Mouse (Mus musculus): ENCODE results near the gene Grik3. TPM values are rescaled to one million over a fixed set of nuclear protein-coding genes. Genes with fewer than 3 reads are reported as not detected.

The Grik3 gene
- polyA plus RNA-seq, 1 experiment from 2014 or later = 1.1 TPM

DNA sequence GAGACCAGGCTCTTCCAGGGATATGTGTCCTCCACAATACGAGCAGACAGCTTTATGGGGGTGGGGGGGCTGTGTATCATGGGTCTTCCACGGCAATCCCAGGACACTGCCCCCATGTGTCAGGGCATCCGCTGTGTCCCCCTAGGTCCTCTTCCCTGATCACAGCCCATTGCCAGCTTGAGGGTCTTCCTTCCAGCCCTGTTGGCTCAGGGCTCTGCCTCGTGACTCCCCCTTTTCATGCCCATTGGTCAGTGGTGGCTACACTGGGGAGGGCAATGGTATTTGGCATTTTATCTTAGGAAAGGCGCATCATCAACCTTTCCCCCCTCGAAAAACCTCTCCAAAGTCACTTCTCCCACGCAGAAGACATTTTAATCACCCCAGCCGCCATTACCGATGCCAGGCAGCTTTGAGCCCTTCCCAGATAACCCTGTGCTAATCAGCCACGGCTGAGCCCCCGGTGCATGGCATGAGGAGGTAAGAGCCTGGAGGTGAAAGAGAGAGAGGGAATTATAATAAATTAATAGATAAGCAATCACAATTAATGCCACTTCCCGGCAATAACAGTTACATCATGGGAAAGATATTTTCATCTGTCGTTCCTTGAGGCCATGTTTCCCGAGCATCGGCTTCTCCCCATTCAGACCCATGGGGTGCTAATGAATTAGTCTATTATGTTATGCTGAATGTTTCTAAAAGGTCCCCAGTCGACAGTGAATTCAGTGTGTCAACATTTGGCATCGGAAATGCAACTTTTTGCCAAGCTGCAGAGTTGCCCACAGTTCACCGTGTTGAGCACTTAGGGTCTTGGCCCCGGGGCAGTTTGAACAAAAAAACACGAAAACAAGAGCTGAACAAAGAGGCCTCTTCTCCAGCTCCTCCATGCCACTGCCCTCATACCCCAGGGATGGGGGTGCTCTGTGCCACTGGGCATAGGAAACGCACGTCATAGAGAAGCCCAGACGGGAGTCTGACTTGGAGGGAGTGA, 154.4 kb downstream of the Grik3 start:
- Histone ChIP-seq H3K4me1 (replicated peaks) (peaks cover 14% of the 10 kb centered on the region; the same call in 1 of the 2 replicates), H3K27ac (no peak overlapping the region), H3K27me3 (ENCODE audit: insufficient read depth, poor library complexity, severe bottlenecking) (peaks cover 5% of the 10 kb centered on the region; the same call in 1 of the 2 replicates), H3K36me3 (no peaks in the 10 kb centered on the region), H3K9me3 (no peaks in the 10 kb centered on the region), H3K4me3 (no peak overlapping the region)
- DNase-seq (ENCODE audit: low spot score) = no peak
- WGBS = 78% methylated on average over 23 of the region's 23 CpGs

DNA sequence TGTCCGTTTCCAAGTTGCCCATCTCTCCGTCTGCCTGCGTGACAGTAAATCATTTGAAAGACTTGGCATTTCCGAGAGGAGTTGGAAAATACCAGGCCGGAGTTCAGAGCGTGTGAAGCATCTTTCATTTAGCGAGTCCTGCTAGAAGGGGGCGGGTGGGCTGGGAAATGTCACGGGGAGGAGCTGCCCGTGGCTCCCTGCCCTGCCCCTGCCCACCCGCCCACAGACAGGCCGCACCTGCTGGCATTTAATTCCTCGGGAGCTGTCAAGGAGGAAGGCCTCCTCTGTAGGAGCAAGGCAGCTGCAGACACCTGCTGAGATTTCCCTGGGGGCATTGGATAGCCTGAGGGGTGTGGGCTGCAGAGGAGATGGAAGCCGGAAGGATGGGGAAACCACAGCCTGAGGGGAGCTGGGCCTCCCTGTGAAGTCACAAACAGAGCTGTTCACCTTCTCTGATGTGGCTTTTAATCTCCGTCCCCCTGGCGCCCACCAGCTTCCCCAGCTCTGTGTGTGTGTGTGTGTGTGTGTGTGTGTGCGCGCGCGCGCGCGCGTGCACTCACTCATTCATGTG, 161.3 kb downstream of the Grik3 start:
- DNase-seq (ENCODE audit: low spot score) = peak; percentile 19
- WGBS = 39% methylated on average over 24 of the region's 24 CpGs
- no peaks in the 10 kb centered on the region for H3K36me3 ChIP-seq
- peaks cover 22% of the 10 kb centered on the region for H3K4me1 ChIP-seq (replicated peaks)
- H3K27ac ChIP-seq = peak overlapping the region; percentile 35
- no peak overlapping the region for H3K4me3 ChIP-seq
- peaks cover 31% of the 10 kb centered on the region for H3K27me3 ChIP-seq (ENCODE audit: insufficient read depth, poor library complexity, severe bottlenecking)
- H3K9me3 ChIP-seq = no peaks in the 10 kb centered on the region

DNA sequence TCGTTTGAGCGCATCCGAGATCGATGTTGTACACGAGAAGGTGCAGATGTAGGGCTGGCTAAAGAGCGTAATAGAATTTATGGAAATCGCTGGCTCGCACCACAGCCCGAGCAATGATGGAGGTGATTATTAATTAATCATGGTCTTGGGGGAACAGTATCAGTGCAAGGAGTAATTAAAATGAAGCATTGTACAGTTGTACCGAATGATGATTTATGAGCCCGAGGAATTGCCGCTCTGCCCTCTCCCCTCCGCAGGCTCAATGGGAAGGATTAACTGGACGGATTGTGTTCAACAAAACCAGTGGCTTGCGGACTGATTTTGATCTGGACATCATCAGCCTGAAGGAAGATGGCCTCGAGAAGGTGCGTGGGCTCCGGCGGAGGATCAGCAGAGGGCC, 165.5 kb downstream of the Grik3 start:
- H3K9me3 ChIP-seq = no peaks in the 10 kb centered on the region
- H3K4me1 ChIP-seq (replicated peaks) = peaks cover 23% of the 10 kb centered on the region
- H3K27ac ChIP-seq = no peak overlapping the region
- no peak overlapping the region for H3K4me3 ChIP-seq
- H3K36me3 ChIP-seq = peaks cover 5% of the 10 kb centered on the region; the same call in 1 of the 2 replicates
- WGBS = 92% methylated on average over 19 of the region's 19 CpGs
- H3K27me3 ChIP-seq (ENCODE audit: insufficient read depth, poor library complexity, severe bottlenecking) = peaks cover 20% of the 10 kb centered on the region
- no peak for DNase-seq (ENCODE audit: low spot score)

DNA sequence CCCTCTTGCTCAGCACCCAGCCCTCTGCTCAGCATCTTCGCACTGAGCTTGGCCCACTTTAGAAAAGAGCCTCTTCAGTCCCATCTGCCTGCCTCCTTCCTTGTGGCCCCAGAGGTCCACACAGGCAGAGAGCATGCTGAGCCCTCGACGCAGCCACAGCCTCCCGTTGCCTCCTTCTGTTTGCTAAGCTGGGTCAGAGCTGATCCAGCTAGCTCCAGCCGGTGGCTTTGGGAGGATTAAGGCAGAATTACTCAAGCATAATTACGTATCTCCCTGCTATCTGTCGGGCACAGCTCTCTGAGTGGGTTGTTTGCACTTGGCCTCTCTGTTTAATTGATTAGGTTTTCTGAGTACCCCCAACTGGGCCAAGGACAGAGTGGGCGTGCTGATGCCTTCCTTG, 167.9 kb downstream of the Grik3 start:
- H3K4me1 ChIP-seq (replicated peaks) = peaks cover 20% of the 10 kb centered on the region
- peaks cover 5% of the 10 kb centered on the region; the same call in 1 of the 2 replicates for H3K36me3 ChIP-seq
- 0 out of 2 replicates have a peak, but pooled peaks cover 5% of the 10 kb centered on the region for H3K27me3 ChIP-seq (ENCODE audit: insufficient read depth, poor library complexity, severe bottlenecking)
- no peaks in the 10 kb centered on the region for H3K9me3 ChIP-seq
- no peak overlapping the region for H3K27ac ChIP-seq
- no peak overlapping the region for H3K4me3 ChIP-seq
- WGBS = 51% methylated on average over 8 of the region's 8 CpGs
- no peak for DNase-seq (ENCODE audit: low spot score)

DNA sequence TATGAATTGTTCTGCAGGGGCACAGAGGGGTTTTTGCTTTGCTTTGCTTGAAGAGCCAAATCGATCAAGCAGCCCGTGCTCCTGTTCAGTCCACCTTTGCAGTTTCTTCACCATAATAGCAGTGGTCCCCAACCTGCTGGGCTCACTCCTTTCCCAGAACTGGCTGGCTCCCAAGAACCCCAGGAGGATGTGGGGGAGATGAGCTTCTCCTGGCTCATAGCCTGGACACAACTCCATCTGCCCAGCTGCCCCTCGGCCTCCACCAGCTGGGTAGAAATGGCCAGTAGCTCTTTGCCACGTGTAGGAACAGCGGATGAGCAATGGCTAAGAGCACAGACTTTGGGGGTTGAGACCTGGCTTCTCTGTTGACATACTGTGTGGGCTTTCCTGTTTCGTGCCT, 171.5 kb downstream of the Grik3 start:
- H3K36me3 ChIP-seq = peaks cover 5% of the 10 kb centered on the region; the same call in 1 of the 2 replicates
- 91% methylated on average over 6 of the region's 6 CpGs for WGBS
- peaks cover 43% of the 10 kb centered on the region for H3K4me1 ChIP-seq (replicated peaks)
- peak overlapping the region; percentile 77; the same call in 1 of the 2 replicates for H3K27ac ChIP-seq
- H3K27me3 ChIP-seq (ENCODE audit: insufficient read depth, poor library complexity, severe bottlenecking) = 0 out of 2 replicates have a peak, but pooled peaks cover under 1% of the 10 kb centered on the region
- DNase-seq (ENCODE audit: low spot score) = no peak
- no peaks in the 10 kb centered on the region for H3K9me3 ChIP-seq
- H3K4me3 ChIP-seq = no peak overlapping the region

DNA sequence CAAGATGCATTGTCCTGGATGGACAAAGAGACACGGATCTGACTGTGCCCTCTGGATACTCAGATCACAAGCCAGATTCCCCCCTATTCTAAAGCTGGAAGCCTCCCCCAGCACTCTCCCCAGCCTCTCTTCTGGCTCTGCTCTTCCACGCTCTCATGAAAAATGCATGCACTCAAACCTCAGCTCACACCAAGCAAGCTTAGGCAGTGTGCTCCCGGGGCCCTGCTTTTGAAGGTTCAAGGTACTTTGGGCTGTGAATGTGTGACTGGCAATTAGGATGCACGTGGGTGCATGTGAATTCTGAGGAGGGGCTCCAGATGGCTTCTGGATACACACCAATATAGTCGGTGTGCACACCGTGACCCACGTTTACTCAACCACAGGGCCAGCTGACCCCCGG, 172.8 kb downstream of the Grik3 start:
- Histone ChIP-seq H3K27ac (peak overlapping the region; percentile 77), H3K4me3 (no peak overlapping the region), H3K36me3 (peaks cover 5% of the 10 kb centered on the region; the same call in 1 of the 2 replicates), H3K4me1 (replicated peaks) (peaks cover 43% of the 10 kb centered on the region), H3K9me3 (no peaks in the 10 kb centered on the region), H3K27me3 (ENCODE audit: insufficient read depth, poor library complexity, severe bottlenecking) (no peaks in the 10 kb centered on the region)
- WGBS = 62% methylated on average over 8 of the region's 8 CpGs
- DNase-seq (ENCODE audit: low spot score) = no peak

DNA sequence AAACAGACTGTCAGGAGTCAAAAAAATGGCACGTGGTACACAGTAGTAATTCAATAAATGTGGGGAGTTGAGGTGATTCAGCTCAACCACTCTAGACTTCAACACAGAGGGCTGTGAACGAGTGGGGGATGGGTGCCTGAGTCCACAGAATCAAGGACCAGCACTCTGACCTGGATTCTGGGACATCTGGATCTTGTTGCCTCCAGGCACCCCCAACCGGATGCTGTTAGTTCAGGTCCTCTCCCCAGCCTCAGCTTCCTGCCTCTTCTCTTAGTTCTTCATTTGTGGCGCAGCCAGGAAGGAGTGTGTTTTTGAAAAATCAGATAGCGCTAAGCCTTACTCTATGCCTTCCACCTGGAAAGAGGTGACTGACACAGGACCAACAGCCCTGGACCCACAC, 175.5 kb downstream of the Grik3 start:
- H3K27ac ChIP-seq = no peak overlapping the region
- peak; percentile 15 for DNase-seq (ENCODE audit: low spot score)

DNA sequence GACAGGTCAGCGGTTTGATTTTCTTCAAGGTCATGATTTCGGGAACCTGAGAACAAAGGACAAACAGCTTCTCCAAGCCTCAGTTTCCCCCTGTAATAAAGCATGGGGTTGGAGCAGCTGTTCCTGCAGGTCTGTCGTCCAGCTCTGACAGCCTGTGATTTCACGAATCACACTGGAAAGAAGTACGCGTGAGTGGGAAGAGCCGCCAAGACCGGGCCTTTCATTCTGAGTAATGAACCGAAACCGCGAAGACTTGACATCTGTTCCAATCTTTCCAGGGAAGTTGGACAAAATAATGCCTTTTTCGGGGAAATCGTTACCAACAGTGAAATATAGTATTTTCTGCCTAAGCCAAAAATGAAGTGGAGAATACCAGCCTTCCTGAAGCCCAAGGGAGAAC, 191.5 kb downstream of the Grik3 start:
- H3K4me3 ChIP-seq = no peak overlapping the region
- no peak for DNase-seq (ENCODE audit: low spot score)
- 81% methylated on average over 13 of the region's 13 CpGs for whole genome bisulfite sequencing

More for the DNA sequence above, 175.5 kb downstream of the Grik3 start:
- Histone ChIP-seq H3K4me1 (replicated peaks) (peaks cover 39% of the 10 kb centered on the region), H3K27me3 (ENCODE audit: insufficient read depth, poor library complexity, severe bottlenecking) (no peaks in the 10 kb centered on the region), H3K4me3 (no peak overlapping the region), H3K9me3 (no peaks in the 10 kb centered on the region), H3K36me3 (no peaks in the 10 kb centered on the region; the same call in 1 of the 2 replicates)
- 80% methylated on average over 5 of the region's 5 CpGs for WGBS

DNA sequence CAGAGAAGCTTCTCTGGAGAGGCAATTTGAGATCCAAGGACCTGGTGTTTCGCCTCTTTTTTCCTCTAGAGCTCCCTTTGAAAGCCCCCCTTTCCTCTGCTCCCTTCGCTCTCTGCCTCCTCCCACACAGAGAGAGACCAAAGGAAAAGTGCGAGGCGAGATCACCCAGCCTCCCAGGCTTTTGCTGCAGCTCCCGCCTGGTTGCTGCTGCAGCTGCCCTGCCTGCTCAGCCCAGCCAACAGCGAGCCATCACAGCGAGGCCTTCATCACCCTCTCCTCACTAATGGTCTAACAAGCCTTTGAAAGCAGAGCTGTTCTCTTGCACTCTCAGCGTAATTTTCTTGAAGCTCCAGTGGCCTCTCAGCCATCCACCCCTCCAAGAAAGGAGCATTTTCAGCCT, 196.6 kb downstream of the Grik3 start:
- WGBS = 56% methylated on average over 8 of the region's 8 CpGs
- Histone ChIP-seq H3K4me3 (no peak overlapping the region), H3K36me3 (peaks cover 6% of the 10 kb centered on the region; the same call in 1 of the 2 replicates), H3K9me3 (no peaks in the 10 kb centered on the region), H3K4me1 (replicated peaks) (peaks cover 7% of the 10 kb centered on the region; the same call in 1 of the 2 replicates), H3K27ac (0 out of 2 replicates have a peak overlapping the region, but pooled peaks have one; percentile 8), H3K27me3 (ENCODE audit: insufficient read depth, poor library complexity, severe bottlenecking) (0 out of 2 replicates have a peak, but pooled peaks cover 4% of the 10 kb centered on the region)
- DNase-seq (ENCODE audit: low spot score) = no peak

More for the DNA sequence above, 191.5 kb downstream of the Grik3 start:
- H3K9me3 ChIP-seq = no peaks in the 10 kb centered on the region
- H3K4me1 ChIP-seq (replicated peaks) = peaks cover 9% of the 10 kb centered on the region
- H3K27ac ChIP-seq = no peak overlapping the region
- H3K27me3 ChIP-seq (ENCODE audit: insufficient read depth, poor library complexity, severe bottlenecking) = no peaks in the 10 kb centered on the region
- H3K36me3 ChIP-seq = peaks cover 2% of the 10 kb centered on the region; the same call in 1 of the 2 replicates

DNA sequence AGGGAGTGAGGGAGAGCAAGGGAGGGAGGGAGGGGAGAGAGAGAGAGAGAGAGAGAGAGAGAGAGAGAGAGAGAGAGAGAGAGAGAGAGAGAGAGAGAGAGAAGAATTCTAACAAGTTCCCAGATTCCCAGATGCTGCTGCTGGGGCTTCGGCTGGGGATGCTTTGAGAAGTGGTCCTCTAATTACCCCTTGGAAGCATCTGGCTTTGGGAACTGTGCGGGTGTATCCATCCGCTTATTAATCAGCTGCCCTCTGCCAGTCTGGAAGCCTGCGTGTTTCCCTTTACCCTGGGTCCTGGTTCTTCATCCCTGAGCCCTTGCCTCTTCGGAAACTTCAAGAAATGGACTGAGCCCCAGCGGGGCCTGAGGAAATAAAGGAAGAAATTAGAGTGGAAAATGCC, 204.9 kb downstream of the Grik3 start:
- Histone ChIP-seq H3K9me3 (no peaks in the 10 kb centered on the region), H3K36me3 (peaks cover 3% of the 10 kb centered on the region; the same call in 1 of the 2 replicates), H3K4me1 (replicated peaks) (peaks cover 37% of the 10 kb centered on the region), H3K4me3 (peak overlapping the region; percentile 13; the same call in 1 of the 2 replicates), H3K27me3 (ENCODE audit: insufficient read depth, poor library complexity, severe bottlenecking) (peaks cover 55% of the 10 kb centered on the region), H3K27ac (peak overlapping the region; percentile 84)
- WGBS = 37% methylated on average over 6 of the region's 6 CpGs
- no peak for DNase-seq (ENCODE audit: low spot score)

DNA sequence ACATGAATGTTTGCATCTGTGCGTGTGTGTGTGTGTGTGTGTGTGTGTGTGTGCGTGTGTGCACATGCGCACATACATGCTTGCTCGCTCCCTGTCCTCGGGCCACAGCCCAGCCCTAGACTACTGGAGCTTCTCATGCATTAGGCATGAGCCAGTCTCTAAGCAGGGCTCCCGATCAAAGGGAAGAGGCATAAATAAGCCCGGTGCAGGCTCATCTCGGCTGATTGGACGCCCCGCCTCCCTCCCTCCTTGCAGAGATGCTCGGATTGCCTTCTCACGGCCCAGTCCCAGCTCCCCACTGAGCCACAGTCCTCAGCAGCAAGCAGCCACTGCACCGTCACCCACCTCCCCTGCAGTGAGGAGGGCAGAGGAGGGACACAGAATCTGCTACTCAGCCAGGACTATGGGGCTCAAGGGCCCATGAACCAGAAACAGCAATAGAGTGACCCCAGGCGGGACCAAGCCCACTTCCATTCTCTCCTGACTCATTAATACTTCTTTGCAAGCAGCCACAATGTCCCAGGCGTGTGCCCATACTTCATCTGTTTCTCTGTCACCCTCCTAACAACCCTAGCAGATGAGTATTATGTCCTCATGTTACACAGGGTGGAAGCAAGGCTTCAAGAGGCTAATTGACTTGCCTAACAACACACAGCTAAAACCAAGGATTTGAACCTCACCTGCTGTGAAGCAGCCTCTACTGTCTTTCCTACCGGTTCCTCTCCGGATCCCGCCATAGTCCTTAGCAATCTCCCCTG, 205.9 kb downstream of the Grik3 start:
- 11% methylated on average over 18 of the region's 18 CpGs for WGBS
- peak overlapping the region; percentile 84 for H3K27ac ChIP-seq
- peaks cover 56% of the 10 kb centered on the region for H3K27me3 ChIP-seq (ENCODE audit: insufficient read depth, poor library complexity, severe bottlenecking)
- no peaks in the 10 kb centered on the region for H3K36me3 ChIP-seq
- peaks cover 37% of the 10 kb centered on the region for H3K4me1 ChIP-seq (replicated peaks)
- no peaks in the 10 kb centered on the region for H3K9me3 ChIP-seq
- peak overlapping the region; percentile 13; the same call in 1 of the 2 replicates for H3K4me3 ChIP-seq
- DNase-seq (ENCODE audit: low spot score) = peak; percentile 81

DNA sequence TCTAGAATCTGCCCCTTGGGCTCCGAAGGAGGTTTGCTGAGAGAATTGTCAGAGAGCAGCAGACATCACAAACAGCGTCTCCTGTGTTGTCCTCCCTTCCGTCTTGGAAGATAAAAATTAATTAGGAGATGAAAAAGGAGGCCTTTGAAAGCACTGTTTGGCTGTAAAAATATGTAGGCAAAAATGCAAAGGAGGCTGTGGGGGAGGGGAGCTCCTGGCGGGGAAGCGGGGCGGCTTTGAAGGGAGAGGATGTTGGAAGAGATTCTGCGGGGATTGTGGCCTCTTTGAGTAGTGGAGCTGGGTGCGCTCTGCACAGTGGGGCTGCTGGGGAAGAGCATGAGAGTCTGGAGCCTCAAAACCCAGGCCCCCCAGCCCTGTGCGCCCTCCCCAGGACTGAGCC, 207.1 kb downstream of the Grik3 start:
- WGBS = 25% methylated on average over 9 of the region's 9 CpGs
- peak overlapping the region; percentile 57 for H3K27ac ChIP-seq
- no peaks in the 10 kb centered on the region for H3K36me3 ChIP-seq
- H3K27me3 ChIP-seq (ENCODE audit: insufficient read depth, poor library complexity, severe bottlenecking) = peaks cover 64% of the 10 kb centered on the region
- no peaks in the 10 kb centered on the region for H3K9me3 ChIP-seq
- peaks cover 37% of the 10 kb centered on the region for H3K4me1 ChIP-seq (replicated peaks)
- DNase-seq (ENCODE audit: low spot score) = no peak
- H3K4me3 ChIP-seq = no peak overlapping the region
